Mouse (Mus musculus): Measurements from ENCODE around the gene Swi5.

Swi5 gene

DNA sequence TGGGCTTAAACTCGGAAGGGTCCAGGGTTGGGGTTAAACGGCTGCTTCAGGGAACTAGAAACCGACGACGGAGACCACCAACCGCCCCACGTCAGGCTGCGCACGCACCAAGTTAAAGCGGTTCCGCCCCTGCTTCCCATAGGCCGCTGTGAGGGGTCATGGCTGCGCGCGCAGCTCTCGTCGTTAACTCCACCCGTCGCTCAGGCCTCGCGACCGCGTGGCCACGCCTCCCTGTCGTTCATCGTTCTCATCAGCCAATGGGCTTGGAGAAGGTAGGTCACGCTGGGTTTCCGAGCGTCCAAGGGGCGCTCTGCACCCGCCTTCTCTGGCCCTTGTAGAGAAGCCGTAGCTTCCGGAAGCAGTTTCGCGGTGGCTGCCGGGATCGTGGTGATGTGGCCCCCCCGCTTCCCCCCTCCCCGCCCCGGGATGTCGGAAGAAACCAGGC, at the start of gene Swi5:
Gene Swi5, minus strand, starts transcription at position 153 of the 445 bp plus-strand sequence.
- in situ Hi-C loops (cut with MboI, MseI), result no loop called here

GRCm38 (mm10) chr2:32335888-32336287, 48.0 kb upstream of the Swi5 start:
- in situ Hi-C loops (cut with MboI, MseI), result no loop called here

GRCm38 (mm10) chr2:32332159-32332558, 44.3 kb upstream of the Swi5 start:
- in situ Hi-C loops (cut with MboI, MseI), result no loop called here

- in situ Hi-C loops (cut with MboI, MseI), result no loop called here
Measured at GRCm38 (mm10) chr2:32329531-32329930, 41.7 kb upstream of the Swi5 start.

- in situ Hi-C loops (cut with MboI, MseI), result no loop called here
Measured at GRCm38 (mm10) chr2:32328911-32329460, 41.1 kb upstream of the Swi5 start.

GRCm38 (mm10) chr2:32327200-32327599, 39.3 kb upstream of the Swi5 start:
- in situ Hi-C loops (cut with MboI, MseI), result no loop called here

- in situ Hi-C loops (cut with MboI, MseI), result no loop called here
Measured at GRCm38 (mm10) chr2:32325342-32325741, 37.5 kb upstream of the Swi5 start.

DNA sequence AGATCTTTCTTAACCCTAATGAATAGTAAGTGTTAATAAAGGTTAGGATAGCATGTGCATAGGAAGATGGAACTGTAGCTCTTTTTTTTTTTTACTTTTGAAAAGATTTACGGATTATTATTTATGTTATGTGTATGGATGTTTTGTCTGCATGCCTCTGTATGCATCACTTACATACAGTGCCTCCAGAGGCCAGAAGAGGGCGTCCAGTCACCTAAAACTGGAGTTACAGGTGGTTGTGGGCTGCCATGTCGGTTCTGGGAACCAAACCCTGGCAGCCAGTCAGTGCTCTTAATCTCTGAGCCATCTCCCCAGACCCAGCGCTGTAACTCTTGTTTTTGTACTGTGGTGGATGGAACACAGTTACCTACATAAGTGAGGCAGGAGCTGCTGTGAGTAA, 36.4 kb upstream of the Swi5 start:
- in situ Hi-C loops (cut with MboI, MseI), result no loop called here

DNA sequence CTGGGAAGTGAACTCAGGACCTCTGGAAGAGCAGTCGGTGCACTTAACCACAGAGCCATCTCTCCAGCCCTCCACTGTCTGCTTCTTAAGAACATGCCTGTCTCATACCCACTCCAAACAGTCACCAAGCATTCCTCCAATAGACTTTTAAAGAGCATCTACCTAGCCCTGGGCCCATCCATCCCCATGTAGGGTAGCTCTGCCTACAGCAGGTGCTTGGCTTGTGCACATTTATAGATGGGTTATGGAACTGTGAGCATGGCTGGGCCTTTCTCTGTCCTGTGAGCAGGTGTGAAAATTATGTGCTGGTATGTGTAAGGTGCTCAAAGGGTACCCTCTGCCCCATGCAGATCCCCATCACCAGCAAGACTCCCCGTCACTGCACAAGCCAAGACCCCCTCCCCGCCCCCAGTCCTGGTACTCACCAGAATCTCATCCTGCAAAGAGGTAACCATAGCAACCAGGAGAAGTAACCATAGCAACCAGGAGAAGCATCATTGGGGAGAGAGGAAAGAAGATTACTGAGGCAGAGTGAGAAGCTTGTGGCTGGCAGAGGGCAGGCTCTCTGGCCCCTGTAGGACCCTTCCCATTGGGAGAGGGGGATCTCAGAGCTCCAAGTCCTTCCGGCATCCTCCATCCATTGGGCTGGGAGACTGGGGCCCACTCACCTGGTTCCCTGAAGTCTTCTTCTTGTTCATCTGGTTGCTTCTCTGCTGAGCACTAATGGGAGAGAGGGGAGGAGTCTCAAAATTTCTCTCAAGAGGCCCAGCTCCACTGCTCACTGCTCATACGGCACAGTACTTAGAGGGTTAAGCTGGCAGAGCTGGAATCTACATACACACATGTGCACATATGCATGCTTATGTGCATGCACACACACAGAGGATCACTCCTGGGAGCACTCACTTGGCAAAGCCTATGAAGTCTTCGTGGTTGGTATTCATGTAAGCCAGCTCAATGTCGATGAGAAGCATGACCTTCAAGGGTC, 35.2 kb upstream of the Swi5 start:
- in situ Hi-C loops (cut with MboI, MseI), result no loop called here

DNA sequence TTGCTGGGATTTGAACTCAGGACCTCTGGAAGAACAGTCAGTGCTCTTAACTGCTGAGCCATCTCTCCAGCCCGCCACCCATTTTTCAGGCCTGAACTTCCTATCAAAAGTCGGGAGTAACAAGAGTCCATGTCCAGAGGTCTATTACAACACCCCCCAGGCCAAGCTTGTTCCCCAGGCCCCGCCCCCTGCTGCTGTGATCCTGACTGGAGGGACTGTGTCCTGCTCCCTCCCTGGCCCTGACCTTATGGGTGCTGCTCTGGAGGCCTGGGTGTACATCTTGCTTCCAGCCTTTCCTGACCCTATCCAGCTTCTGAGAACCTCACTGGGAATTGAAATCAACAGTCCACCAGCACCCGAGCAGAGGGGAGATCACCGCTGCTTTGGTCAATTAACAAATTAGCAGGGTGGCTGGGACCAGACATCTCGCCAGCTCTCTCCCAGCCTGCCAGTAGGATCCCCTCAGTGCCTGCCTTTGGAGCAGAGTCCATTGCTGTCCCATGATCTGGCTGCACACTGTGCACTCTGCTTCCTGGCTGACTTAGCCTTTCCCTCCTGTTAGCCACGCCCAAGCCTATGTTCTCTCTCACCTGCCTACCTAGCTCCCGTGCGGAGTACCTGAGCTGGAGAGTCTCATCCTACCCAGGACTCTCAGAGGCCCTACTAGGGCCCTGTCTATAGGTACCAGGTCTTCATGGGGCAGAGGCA, 33.9 kb upstream of the Swi5 start:
- in situ Hi-C loops (cut with MboI, MseI), result no loop called here

DNA sequence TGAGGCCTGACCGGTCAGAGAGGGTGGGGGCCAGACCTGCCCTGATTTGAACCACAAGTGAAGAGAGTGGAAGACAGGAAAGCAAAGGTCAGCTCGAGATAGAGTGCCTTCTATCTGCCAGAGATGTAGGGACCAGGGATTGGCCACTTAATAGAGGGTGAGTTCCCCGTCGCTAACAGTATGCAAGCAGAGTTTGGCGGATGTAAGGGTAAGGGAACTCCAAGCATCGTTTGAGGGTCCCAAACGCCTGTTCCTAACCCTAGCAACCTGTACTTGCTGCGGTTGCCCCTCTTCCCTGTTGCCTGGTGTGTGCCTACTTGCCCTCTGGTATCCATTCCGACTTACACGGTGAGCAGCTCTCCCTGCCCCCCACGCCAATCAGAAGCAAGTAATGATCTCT, 32.8 kb upstream of the Swi5 start:
- in situ Hi-C loops (cut with MboI, MseI), result no loop called here

GRCm38 (mm10) chr2:32319586-32320580, 32.0 kb upstream of the Swi5 start:
- in situ Hi-C loops (cut with MboI, MseI), result no loop called here

DNA sequence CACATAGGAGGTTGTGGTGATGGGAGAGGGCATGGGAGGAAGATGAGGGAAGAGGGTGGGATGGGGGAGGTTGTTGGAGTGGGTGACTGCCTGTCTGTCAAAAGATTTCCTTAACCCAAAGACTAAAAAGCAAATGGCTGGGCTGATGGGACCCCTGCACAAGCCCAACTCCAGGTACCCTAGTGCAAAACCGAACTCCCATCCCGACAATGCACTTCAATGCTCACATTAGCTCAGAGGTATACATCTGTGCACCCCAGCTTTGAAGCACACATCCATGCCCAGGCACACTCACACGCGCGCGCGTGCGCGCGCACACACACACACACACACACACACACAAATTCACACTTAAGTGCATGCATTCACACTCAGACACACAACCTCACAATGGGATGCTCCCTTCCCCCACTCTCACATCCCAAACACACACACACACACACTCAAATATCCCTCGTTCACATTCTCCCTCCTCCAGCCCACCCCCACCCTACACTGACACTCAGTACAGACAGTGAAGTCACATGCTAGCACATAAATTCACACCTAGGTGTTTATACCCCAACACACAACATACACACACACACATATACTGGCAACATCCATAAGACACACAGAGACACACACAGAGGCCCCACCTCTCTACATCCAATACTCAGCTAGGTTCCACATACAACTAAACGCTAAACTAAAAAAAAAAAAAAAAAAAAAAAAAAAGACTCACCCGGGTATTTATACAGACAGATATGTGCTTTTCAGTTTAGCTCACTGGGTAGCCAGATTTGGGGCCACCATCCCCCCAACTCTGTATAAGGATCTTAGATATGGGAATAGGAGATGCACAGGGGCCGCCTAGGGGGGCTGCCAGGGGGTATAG, 31.1 kb upstream of the Swi5 start:
- in situ Hi-C loops (cut with MboI, MseI), result no loop called here

DNA sequence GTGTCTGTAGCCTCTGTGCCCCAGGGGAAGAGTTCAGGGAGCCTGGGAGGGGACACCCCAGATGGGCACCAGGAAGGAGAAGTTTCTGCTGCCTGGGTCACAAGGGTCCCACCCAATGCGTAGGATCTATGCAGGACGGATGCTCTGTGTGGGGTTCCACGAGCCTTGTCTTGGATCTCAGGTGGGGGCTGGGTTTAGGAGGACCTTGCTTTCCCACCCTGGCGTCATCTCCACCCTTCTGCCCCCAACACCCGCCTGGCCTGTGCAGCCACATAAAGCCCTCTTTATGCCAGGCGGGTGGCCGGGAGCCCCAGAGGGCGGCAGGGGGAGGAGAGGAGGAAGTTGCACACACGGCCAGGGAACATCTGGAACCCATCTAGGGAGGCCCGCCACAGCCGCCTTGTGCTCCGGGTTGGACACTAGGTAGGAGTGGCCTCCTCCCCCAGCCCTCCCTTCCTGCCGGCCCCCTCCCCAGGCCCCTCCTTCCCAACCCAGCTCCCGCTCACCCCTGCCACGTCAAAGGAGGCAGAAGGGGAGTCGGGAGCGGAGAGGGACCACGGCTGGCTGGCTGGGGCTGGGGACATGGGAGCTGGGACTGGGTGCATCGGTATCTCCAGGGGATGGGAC, 30.0 kb upstream of the Swi5 start:
- in situ Hi-C loops (cut with MboI, MseI), result no loop called here

DNA sequence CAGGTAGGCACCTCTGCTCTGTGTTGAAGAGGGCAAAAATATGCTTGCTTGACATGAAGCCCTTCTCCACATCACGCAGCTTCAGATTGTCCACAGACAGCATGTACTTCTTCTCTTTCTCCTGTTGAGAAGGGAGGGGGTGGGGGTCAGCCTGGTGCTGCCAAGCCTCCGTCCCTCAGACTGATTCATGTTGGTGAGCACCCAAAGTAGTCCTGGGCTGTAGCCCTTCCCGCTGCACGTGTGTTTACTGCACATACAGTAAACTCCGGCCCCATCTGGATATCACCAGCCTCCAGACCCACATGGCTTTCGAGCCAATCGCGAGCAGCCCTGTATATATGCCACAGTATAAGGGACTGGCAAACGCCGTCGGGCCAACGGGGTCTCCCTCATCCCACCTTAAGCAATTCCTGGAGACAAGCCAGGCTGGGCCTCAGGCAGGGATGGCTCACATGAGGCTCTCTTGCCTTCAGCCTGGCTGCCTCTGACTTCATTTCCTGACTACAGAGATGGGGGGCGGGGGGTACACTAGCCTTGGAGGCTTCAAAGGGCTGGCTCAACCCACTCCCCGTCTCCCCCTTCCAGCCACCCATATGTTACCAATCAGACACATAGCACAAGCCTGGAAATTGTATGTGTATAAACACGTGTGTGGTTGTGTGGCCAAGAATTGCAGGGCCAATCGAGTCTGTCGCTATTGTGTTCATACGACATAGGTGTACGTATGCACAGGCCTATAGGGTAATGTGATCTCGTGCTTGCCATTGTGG, 29.2 kb upstream of the Swi5 start:
- in situ Hi-C loops (cut with MboI, MseI), result no loop called here

DNA sequence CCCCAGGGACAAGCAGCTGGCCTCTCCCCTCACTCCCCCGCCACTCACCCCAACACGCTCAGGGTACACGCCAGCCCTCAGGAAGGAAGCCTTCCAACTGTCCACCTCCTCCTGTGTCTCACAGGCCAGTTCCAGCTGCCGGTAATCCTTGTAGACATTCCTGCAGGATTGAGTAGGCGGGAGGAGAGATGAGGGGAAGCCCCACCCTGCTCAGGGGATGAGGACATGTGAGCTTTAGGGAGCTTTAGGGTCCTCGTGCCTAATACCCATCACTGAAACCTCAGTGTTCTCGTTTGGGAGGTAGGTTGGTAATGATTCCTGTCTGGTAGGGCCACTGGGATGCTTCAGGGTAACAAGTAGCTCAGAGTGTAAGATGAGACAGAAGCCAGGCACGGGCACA, 27.9 kb upstream of the Swi5 start:
- in situ Hi-C loops (cut with MboI, MseI), result no loop called here

GRCm38 (mm10) chr2:32314831-32315230, 27.0 kb upstream of the Swi5 start:
- in situ Hi-C loops (cut with MboI, MseI), result loop anchor here (5.0 kb wide), 1 partner anchor 67 kb away; the partner anchor contains the start of gene 1110008P14Rik

GRCm38 (mm10) chr2:32312318-32312964, 24.6 kb upstream of the Swi5 start:
- in situ Hi-C loops (cut with MboI, MseI), result loop anchor here (5.0 kb wide), 1 partner anchor 70 kb away; the partner anchor contains the start of gene 1110008P14Rik
